Mouse (Mus musculus) heart, postnatal 0 days (tissue): ENCODE measurements around the gene Mcrip1. TPM values are rescaled to one million over a fixed set of nuclear protein-coding genes. Genes with fewer than 3 reads are reported as not detected.

ENCODE experiments used
- ATAC-seq: fragments of 200-750 bp; cut with Nextera tagmentation; 2 replicates; pipeline ENCODE4 v1.8.0; 2017; ENCODE audit warnings: low read depth, moderate number of reproducible peaks, moderate library complexity; ENCODE audit not compliant: insufficient read depth
- DNase-seq: peaks from one replicate; pipeline ENCODE4 v3.0.0-alpha.2; 2016; ENCODE audit warnings: low spot score
- H3K27ac ChIP-seq: fragments of 300-500 bp; sonication (generic); 2 replicates; pipeline ENCODE4 v1.5.1; 2014; ENCODE audit warnings: low read depth, mild to moderate bottlenecking
- H3K27me3 ChIP-seq: fragments of 300-500 bp; sonication (generic); 2 replicates; pipeline ENCODE4 v1.6.1; 2014; ENCODE audit warnings: low read length, mixed read lengths; ENCODE audit not compliant: control insufficient read depth, insufficient read depth
- H3K36me3 ChIP-seq: fragments of 300-500 bp; sonication (generic); replicated peaks from 2 replicates; pipeline ENCODE4 v1.6.1; 2014; ENCODE audit warnings: low read length, mixed read lengths; ENCODE audit not compliant: control insufficient read depth, insufficient read depth
- H3K4me1 ChIP-seq: fragments of 300-500 bp; sonication (generic); 2 replicates; pipeline ENCODE4 v1.6.1; 2014; ENCODE audit warnings: antibody characterized with exemption; ENCODE audit not compliant: control insufficient read depth, insufficient read depth
- H3K4me2 ChIP-seq: fragments of 300-500 bp; sonication (generic); 2 replicates; pipeline ENCODE4 v1.6.1; 2014; ENCODE audit warnings: low read depth, mild to moderate bottlenecking, low read length, moderate library complexity
- H3K4me3 ChIP-seq: fragments of 300-500 bp; sonication (generic); 2 replicates; pipeline ENCODE4 v1.5.1; 2014; ENCODE audit warnings: low read depth, low read length
- H3K9ac ChIP-seq: fragments of 300-500 bp; sonication (generic); replicated peaks from 2 replicates; pipeline ENCODE4 v1.6.1; 2014; ENCODE audit warnings: low read depth, low read length, mixed read lengths
- H3K9me3 ChIP-seq: fragments of 300-500 bp; sonication (generic); replicated peaks from 2 replicates; pipeline ENCODE4 v1.6.1; 2016; ENCODE audit warnings: low read length; ENCODE audit not compliant: control insufficient read depth
- CTCF ChIP-seq: IDR thresholded peaks from 2 replicates; pipeline ENCODE4 v1.5.1; 2016; ENCODE audit warnings: antibody characterized with exemption, control low read depth, low read depth
- EP300 ChIP-seq: IDR thresholded peaks from 2 replicates; pipeline ENCODE4 v1.6.1; 2016; ENCODE audit warnings: antibody characterized with exemption, low read depth
- WGBS: fragments of 180-500 bp; shearing (Covaris S2); extraction: QIAGEN DNeasy Blood & Tissue Kit; methylation state at CpG from one replicate; pipeline ENCODE4 v1.1.7; 2014; 5-methylcytosine and 5-hydroxymethylcytosine counted together
- polyA plus RNA-seq: library from polyadenylated mRNA; unstranded; fragments of >200 nt; fragmentation: Nextera tagmentation; extraction: Ambion mirVana; gene quantifications from 2 replicates; pipeline ENCODE4 v1.2.1, GENCODE M21; 2015
- total RNA-seq: library from RNA; depleted of rRNA; stranded (reverse); fragments of >200 nt; gene quantifications from 2 replicates; pipeline ENCODE4 v1.2.3, GENCODE M21; 2014; ENCODE audit warnings: low replicate concordance

Gene Mcrip1
- total and polyA plus RNA-seq, 2 experiments from 2014 or later: 93.5 to 138 TPM

DNA sequence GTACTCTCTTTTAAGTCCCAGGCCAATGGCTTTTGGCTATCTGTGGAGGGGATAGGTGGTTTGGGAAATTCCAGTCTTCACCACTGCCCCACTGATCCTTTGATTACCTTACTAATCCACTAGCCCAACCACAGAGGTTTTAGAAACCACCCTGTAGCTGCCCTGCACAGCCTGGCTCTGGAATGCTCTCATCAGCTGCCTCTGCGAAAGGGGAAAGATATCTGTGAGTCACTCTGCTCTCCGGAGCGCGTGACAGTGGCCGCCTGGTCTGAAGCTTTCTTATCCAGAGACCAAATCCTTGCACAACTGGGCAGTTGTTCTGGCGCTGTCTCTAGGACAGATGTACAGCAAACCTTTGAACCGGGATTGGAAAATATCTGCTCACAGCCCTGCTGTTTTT is 5.3 kb upstream of the Mcrip1 start:
- DNase-seq: no peak
- no peak overlapping the region for H3K4me3 ChIP-seq
- no peak overlapping the region for H3K9ac ChIP-seq
- 0 out of 2 replicates have a peak, but pooled peaks cover 2% of the 10 kb centered on the region for H3K9me3 ChIP-seq
- H3K36me3 ChIP-seq: peaks cover 7% of the 10 kb centered on the region
- ATAC-seq: peak; percentile 73; the same call in 1 of the 2 replicates
- no peak overlapping the region for H3K4me2 ChIP-seq
- 33% methylated on average over 7 of the region's 7 CpGs for WGBS
- H3K27me3 ChIP-seq: no peaks in the 10 kb centered on the region
- TF ChIP-seq EP300 (peak; percentile 66; the same call in 1 of the 2 replicates), CTCF (no peak)
- H3K27ac ChIP-seq: peak overlapping the region; percentile 39
- H3K4me1 ChIP-seq: peaks cover 5% of the 10 kb centered on the region

DNA sequence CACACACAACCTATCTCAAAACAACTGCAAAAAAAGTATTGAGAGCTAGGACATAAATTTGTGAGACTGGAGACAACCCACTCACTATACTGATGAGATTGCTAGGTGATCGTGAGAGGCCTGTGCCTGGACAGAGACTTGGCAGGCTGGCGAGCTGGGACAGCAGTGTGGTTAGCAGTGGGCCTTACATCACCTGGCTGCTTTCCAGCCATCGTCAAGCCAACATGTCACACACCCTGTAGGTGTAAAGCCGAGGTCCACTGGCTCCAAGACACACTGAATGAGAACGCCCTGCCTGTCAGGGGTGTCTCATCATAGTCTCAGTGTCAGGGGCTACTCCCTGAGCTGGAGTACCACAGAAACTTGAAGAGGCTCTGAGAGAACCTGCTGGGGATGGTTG is 3.2 kb upstream of the Mcrip1 start:
- 54% methylated on average over 5 of the region's 5 CpGs for WGBS
- H3K27ac ChIP-seq: no peak overlapping the region
- ATAC-seq (no peak), DNase-seq (no peak)
- no peak overlapping the region for H3K4me2 ChIP-seq
- H3K27me3 ChIP-seq: no peaks in the 10 kb centered on the region
- TF ChIP-seq EP300 (no peak), CTCF (no peak)
- H3K4me1 ChIP-seq: peaks cover 18% of the 10 kb centered on the region
- H3K4me3 ChIP-seq: no peak overlapping the region
- no peaks in the 10 kb centered on the region for H3K36me3 ChIP-seq
- H3K9ac ChIP-seq: no peak overlapping the region
- H3K9me3 ChIP-seq: 0 out of 2 replicates have a peak, but pooled peaks cover 2% of the 10 kb centered on the region

DNA sequence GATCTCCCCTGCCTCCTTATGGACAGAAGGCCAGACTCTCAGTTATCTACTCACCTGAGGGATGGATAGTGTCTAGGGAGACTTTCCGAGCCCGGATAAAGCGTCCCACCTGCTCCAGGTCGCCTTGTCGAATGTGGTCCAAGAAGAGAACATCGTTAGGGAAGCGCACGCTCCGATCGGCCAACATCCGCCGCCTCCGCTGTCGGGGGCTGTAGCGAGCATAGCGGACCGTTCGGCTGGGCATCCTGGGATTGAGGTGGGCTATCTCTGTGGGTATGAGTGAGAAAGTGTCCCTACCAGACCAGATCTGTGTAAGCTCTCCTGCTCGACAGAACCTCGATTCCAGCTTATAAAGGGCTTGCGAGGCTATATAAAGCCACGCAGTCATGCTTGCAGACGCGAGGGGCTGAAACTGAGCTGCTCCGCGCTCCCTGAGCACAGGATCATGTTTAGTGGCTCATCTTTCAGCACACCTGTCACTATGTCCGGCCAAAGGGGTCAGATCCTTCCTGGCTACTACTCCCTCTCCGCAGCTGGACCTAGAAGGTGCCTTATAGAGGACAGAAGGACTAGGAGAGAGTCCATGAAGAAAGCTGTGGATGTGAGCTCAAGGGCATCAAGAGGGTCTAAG is 1.4 kb upstream of the Mcrip1 start, which contains the start of gene Ppp1r27:
TSS of gene Ppp1r27 (minus strand) at position 323 of the 631 bp plus-strand sequence.
- Histone ChIP-seq H3K4me1 (peaks cover 22% of the 10 kb centered on the region), H3K4me3 (peak within 1 kb of the TSS; percentile 94), H3K9me3 (no peaks in the 10 kb centered on the region), H3K9ac (peak within 1 kb of the TSS; percentile 97), H3K27me3 (no peaks in the 10 kb centered on the region), H3K27ac (peak within 1 kb of the TSS; percentile 95), H3K36me3 (no peaks in the 10 kb centered on the region), H3K4me2 (peak within 1 kb of the TSS; percentile 92)
- ATAC-seq (no peak), DNase-seq (no peak)
- no peak for TF ChIP-seq CTCF
- TF ChIP-seq EP300: no peak
- 92% methylated on average over 28 of the region's 28 CpGs for WGBS

DNA sequence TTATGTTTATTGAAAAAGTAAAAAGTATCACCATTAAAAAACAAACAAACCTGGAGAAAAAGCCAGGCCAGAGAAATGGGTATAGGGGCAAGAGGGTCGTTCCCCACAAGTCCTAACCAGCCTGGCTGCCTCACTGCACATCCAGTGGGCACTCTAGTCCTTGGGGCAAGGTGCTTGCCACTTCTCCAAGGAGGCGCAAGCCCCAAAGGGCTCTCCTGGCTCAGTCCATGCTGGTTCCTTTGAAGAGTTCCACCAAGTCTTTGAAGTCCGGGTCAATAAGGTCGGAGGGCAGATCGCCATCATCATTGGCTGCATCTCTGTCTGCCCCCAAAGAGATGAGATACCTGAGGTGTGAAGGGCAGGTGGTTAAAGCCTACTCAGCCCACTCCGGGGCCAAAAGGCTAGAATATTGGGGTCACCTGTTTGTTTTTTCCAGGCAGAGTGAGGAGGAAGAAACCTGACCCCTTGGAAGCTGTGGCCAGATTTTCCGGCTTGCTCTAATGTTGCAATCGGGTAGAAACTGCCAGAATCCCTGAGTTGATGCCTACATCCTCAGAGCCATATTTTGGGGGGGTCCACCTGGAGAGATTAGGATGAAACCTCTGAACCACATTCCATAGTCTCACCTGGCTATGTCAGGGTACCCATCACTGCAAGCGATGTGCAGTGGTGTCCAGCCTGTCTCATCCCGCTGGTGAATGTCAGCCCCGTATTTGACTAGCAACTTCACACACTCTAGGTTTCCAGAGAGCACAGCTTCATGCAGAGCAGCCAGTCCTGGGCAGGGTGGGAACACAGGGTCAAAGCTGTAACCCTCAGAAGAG is 671 bp upstream of the Mcrip1 start:
- Histone ChIP-seq H3K27me3 (no peaks in the 10 kb centered on the region), H3K4me3 (peak overlapping the region; percentile 94), H3K4me2 (peak overlapping the region; percentile 92), H3K4me1 (peaks cover 22% of the 10 kb centered on the region), H3K36me3 (no peaks in the 10 kb centered on the region), H3K9ac (peak overlapping the region; percentile 97), H3K9me3 (no peaks in the 10 kb centered on the region), H3K27ac (peak overlapping the region; percentile 95)
- no peak for ATAC-seq
- TF ChIP-seq EP300 (no peak), CTCF (no peak)
- 70% methylated on average over 11 of the region's 11 CpGs for WGBS
- DNase-seq: no peak

DNA sequence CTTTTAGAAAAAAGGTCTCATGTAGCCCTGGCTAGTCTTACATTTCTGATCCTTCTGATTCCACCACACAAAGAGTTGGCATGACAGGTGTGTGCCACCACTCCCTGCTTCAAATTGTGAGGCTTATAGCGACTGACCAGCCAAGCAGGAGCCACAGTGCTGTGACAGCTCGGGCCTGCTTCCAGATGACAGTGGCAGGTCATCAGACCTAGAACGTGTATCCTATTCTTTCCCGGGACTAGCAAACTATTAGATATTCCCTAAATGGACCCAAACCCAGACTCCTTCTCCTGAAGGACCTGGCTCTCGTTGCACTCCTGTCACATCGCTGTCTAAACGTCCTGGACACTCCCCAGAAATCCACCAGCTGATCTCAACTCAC is 750 bp downstream of the Mcrip1 start:
- no peaks in the 10 kb centered on the region for H3K9me3 ChIP-seq
- ATAC-seq (no peak), DNase-seq (no peak)
- WGBS: 7% methylated on average over 7 of the region's 7 CpGs
- no peaks in the 10 kb centered on the region for H3K27me3 ChIP-seq
- TF ChIP-seq CTCF (no peak), EP300 (no peak)
- peaks cover 10% of the 10 kb centered on the region for H3K36me3 ChIP-seq
- H3K9ac ChIP-seq: peak overlapping the region; percentile 97
- peak overlapping the region; percentile 94 for H3K4me3 ChIP-seq
- H3K27ac ChIP-seq: peak overlapping the region; percentile 95
- peak overlapping the region; percentile 92 for H3K4me2 ChIP-seq
- peaks cover 22% of the 10 kb centered on the region for H3K4me1 ChIP-seq
